Mouse (Mus musculus): Measurements from ENCODE around the gene Gm15319. TPM values are rescaled to one million over a fixed set of nuclear protein-coding genes. Genes with fewer than 3 reads are reported as not detected.
A peak's percentile ranks its signal among the peaks of the same experiment; 100 is the strongest.
"Not testable (repeated sequence)": the region's sequence is repeated elsewhere in the genome, so short reads cannot be mapped to it uniquely, and the experiment has no call there.

The Gm15319 gene
- polyA plus RNA-seq, 1 experiment from 2014 or later: not detected

DNA sequence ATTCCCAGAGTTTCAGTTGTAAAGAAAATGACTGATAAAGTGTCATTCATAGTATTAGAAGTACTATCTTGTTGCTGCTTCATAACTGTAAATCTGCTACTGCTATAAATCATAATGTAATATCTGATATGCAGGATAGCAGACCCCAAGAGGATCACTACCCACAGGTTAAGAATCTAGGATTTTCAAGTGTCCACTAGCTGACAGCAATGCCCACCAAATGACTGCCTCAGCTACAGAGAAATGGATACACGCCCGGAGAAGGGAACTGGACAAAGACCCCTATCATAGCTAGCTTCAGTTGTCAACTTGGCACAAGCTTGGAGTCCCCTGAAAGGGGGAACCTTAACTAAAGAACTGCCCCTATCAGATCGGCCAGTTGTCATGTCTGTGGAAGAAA is 18.6 kb upstream of the Gm15319 start:
- not testable (repeated sequence) for ATAC-seq (replicated peaks; ENCODE audit: low FRiP score); H3K27ac ChIP-seq (ENCODE audit: low read depth, low read length); DNase-seq (ENCODE audit: low spot score); H3K4me2 ChIP-seq; H3K9ac ChIP-seq (ENCODE audit: low read depth, low read length); H3K27me3 ChIP-seq (replicated peaks; ENCODE audit: control insufficient read depth, insufficient read depth, low read length); H3K9me3 ChIP-seq (ENCODE audit: control insufficient read depth, low read length); H3K36me3 ChIP-seq (ENCODE audit: control insufficient read depth, insufficient read depth, low read length); H3K4me1 ChIP-seq (replicated peaks; ENCODE audit: control insufficient read depth, insufficient read depth, low read length); H3K4me3 ChIP-seq (ENCODE audit: low read depth, low read length)
- 75% methylated on average over 2 of the region's 3 CpGs for WGBS

GRCm38 (mm10) chr8:20381239-20381620 is 18.2 kb upstream of the Gm15319 start:
- H3K9me3 ChIP-seq (ENCODE audit: control insufficient read depth, low read length); H3K4me2 ChIP-seq; H3K27ac ChIP-seq (ENCODE audit: low read depth, low read length); DNase-seq (ENCODE audit: low spot score); ATAC-seq (replicated peaks; ENCODE audit: low FRiP score); H3K4me3 ChIP-seq (ENCODE audit: low read depth, low read length); H3K9ac ChIP-seq (ENCODE audit: low read depth, low read length); H3K4me1 ChIP-seq (replicated peaks; ENCODE audit: control insufficient read depth, insufficient read depth, low read length); H3K27me3 ChIP-seq (replicated peaks; ENCODE audit: control insufficient read depth, insufficient read depth, low read length); H3K36me3 ChIP-seq (ENCODE audit: control insufficient read depth, insufficient read depth, low read length): not testable (repeated sequence)
- no CpG with 5 or more reads among the region's 5 CpGs for WGBS

- WGBS: 74% methylated on average over 7 of the region's 7 CpGs
- H3K4me1 ChIP-seq (replicated peaks; ENCODE audit: control insufficient read depth, insufficient read depth, low read length); H3K36me3 ChIP-seq (ENCODE audit: control insufficient read depth, insufficient read depth, low read length); H3K9me3 ChIP-seq (ENCODE audit: control insufficient read depth, low read length); H3K27me3 ChIP-seq (replicated peaks; ENCODE audit: control insufficient read depth, insufficient read depth, low read length); H3K4me2 ChIP-seq; DNase-seq (ENCODE audit: low spot score); H3K27ac ChIP-seq (ENCODE audit: low read depth, low read length); H3K4me3 ChIP-seq (ENCODE audit: low read depth, low read length); H3K9ac ChIP-seq (ENCODE audit: low read depth, low read length): not testable (repeated sequence)
- ATAC-seq (replicated peaks; ENCODE audit: low FRiP score): peak; percentile 64
These were observed 17.7 kb upstream of the Gm15319 start for GRCm38 (mm10) chr8:20380590-20381238.

- H3K36me3 ChIP-seq (ENCODE audit: control insufficient read depth, insufficient read depth, low read length); H3K4me2 ChIP-seq; H3K27me3 ChIP-seq (replicated peaks; ENCODE audit: control insufficient read depth, insufficient read depth, low read length); H3K9ac ChIP-seq (ENCODE audit: low read depth, low read length); H3K9me3 ChIP-seq (ENCODE audit: control insufficient read depth, low read length); DNase-seq (ENCODE audit: low spot score); H3K4me1 ChIP-seq (replicated peaks; ENCODE audit: control insufficient read depth, insufficient read depth, low read length); H3K4me3 ChIP-seq (ENCODE audit: low read depth, low read length); H3K27ac ChIP-seq (ENCODE audit: low read depth, low read length): not testable (repeated sequence)
- ATAC-seq (replicated peaks; ENCODE audit: low FRiP score): peak; percentile 49; the same call in 1 of the 2 replicates
- WGBS: no CpG with 5 or more reads among the region's 4 CpGs
These were observed 16.8 kb upstream of the Gm15319 start for GRCm38 (mm10) chr8:20379650-20380436.

DNA sequence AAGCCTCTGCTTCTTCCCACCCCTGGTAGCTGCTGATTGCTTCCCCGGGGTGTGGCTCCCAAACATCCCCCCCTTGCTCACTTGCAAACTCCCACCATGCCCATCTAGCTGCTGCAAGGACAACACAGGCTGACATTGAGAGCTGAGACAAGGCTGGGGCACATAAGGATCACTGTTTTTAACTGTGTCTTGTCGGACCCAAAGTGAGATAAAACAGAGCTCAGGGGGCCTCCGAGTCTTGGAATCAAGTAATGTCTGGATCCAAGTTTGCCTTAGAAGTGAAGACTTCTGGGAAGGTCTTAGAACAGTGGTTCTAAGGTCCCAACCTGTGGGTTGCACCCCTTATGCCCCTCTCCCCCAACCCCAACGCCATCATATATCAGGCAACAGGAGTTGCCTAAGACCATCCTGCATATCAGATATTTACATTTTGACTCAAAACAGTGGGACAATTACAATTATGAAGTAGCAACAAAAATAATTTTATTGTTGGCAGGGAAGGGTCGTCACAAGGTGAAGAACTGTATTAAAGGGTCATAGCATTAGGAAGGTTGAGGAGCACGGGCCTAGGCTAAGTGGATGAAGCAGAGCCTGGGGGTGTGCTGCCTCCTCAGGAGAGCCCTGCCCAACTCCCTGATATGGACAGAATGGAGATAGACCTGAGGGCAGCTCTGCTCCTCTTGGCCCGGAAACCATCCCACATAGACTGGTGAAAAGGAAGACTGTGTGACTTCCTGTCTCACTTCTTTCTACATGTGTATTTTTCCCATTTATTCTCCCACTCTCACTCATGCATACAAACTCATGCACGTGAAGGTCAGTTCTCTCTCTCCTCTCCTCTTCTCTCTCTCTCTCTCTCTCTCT is 16.0 kb upstream of the Gm15319 start:
- peak; percentile 81; the same call in 1 of the 2 replicates for ATAC-seq (replicated peaks; ENCODE audit: low FRiP score)
- DNase-seq (ENCODE audit: low spot score); H3K27ac ChIP-seq (ENCODE audit: low read depth, low read length); H3K27me3 ChIP-seq (replicated peaks; ENCODE audit: control insufficient read depth, insufficient read depth, low read length); H3K36me3 ChIP-seq (ENCODE audit: control insufficient read depth, insufficient read depth, low read length); H3K4me2 ChIP-seq; H3K4me1 ChIP-seq (replicated peaks; ENCODE audit: control insufficient read depth, insufficient read depth, low read length); H3K9ac ChIP-seq (ENCODE audit: low read depth, low read length); H3K9me3 ChIP-seq (ENCODE audit: control insufficient read depth, low read length); H3K4me3 ChIP-seq (ENCODE audit: low read depth, low read length): not testable (repeated sequence)
- WGBS: 80% methylated on average over 4 of the region's 8 CpGs

DNA sequence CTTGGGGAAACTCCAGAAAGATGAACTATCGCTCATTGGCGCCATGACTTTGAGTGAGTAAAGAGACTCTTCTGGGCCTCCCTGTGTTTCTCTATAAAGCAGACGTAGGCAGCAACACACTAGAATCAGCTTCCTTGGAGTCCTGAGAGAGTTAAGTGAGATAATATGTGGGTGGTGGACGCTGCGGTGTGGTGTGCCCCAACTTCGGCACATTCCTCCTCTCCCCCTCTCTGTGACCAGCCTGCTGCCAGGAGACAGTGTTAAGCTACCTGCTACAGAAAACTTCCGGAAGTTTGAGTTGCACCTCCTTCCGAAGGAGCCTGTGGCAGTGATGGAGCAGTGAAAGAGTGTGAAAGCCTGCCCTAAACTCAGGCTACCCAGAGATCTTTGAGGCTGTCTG is 15.3 kb upstream of the Gm15319 start:
- H3K36me3 ChIP-seq (ENCODE audit: control insufficient read depth, insufficient read depth, low read length); H3K9me3 ChIP-seq (ENCODE audit: control insufficient read depth, low read length); ATAC-seq (replicated peaks; ENCODE audit: low FRiP score); H3K4me1 ChIP-seq (replicated peaks; ENCODE audit: control insufficient read depth, insufficient read depth, low read length); H3K4me3 ChIP-seq (ENCODE audit: low read depth, low read length); H3K4me2 ChIP-seq; DNase-seq (ENCODE audit: low spot score); H3K27ac ChIP-seq (ENCODE audit: low read depth, low read length); H3K9ac ChIP-seq (ENCODE audit: low read depth, low read length); H3K27me3 ChIP-seq (replicated peaks; ENCODE audit: control insufficient read depth, insufficient read depth, low read length): not testable (repeated sequence)
- WGBS: 84% methylated on average over 5 of the region's 8 CpGs

DNA sequence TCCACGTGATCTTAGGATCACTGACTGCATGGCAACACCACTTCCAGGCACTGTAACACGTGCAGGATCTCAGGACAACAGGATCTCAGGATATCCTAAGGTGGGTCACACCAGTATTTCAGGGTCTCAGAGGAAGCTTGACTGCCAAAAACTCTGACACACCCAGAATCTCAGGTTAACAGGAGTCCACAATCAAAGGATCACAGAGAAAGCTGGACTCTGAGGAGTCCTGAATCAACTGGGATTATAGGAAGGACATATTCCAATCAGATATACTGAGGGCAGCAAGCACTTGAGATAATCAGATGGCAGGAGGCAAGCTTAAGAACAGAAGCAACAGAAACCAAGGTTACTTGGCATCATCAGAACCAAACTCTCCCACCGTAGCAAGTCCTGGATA is 12.7 kb upstream of the Gm15319 start:
- DNase-seq (ENCODE audit: low spot score); H3K4me3 ChIP-seq (ENCODE audit: low read depth, low read length); H3K4me1 ChIP-seq (replicated peaks; ENCODE audit: control insufficient read depth, insufficient read depth, low read length); H3K4me2 ChIP-seq; H3K9ac ChIP-seq (ENCODE audit: low read depth, low read length); ATAC-seq (replicated peaks; ENCODE audit: low FRiP score); H3K9me3 ChIP-seq (ENCODE audit: control insufficient read depth, low read length); H3K27me3 ChIP-seq (replicated peaks; ENCODE audit: control insufficient read depth, insufficient read depth, low read length); H3K27ac ChIP-seq (ENCODE audit: low read depth, low read length); H3K36me3 ChIP-seq (ENCODE audit: control insufficient read depth, insufficient read depth, low read length): not testable (repeated sequence)
- no CpG with 5 or more reads among the region's 3 CpGs for WGBS

GRCm38 (mm10) chr8:20356386-20356785 is 6.6 kb downstream of the Gm15319 start:
- not testable (repeated sequence) for ATAC-seq (replicated peaks; ENCODE audit: low FRiP score); DNase-seq (ENCODE audit: low spot score)
- WGBS: 66% methylated on average over 5 of the region's 5 CpGs

More at GRCm38 (mm10) chr8:20356386-20356785, 6.6 kb downstream of the Gm15319 start:
- not testable (repeated sequence) for H3K9me3 ChIP-seq (ENCODE audit: control insufficient read depth, low read length); H3K4me1 ChIP-seq (replicated peaks; ENCODE audit: control insufficient read depth, insufficient read depth, low read length); H3K27me3 ChIP-seq (replicated peaks; ENCODE audit: control insufficient read depth, insufficient read depth, low read length); H3K9ac ChIP-seq (ENCODE audit: low read depth, low read length); H3K4me2 ChIP-seq; H3K36me3 ChIP-seq (ENCODE audit: control insufficient read depth, insufficient read depth, low read length); H3K4me3 ChIP-seq (ENCODE audit: low read depth, low read length); H3K27ac ChIP-seq (ENCODE audit: low read depth, low read length)
